Mouse (Mus musculus) intestine, embryonic 14.5 days (tissue): ENCODE measurements at regions not wholly inside any gene's neighbourhood (a gene's known extent, or its start where the extent isn't known, plus 50 kb on each side); places are given as distances from the start of the nearest gene placed in this dataset.
A peak's percentile ranks its signal among the peaks of the same experiment; 100 is the strongest.

Source experiments
- ATAC-seq: fragments of 200-750 bp; cut with Nextera tagmentation; replicated peaks from 2 replicates; pipeline ENCODE4 v1.8.0; 2017; ENCODE audit warnings: low read depth, moderate number of reproducible peaks, moderate TSS enrichment, moderate library complexity; ENCODE audit not compliant: low FRiP score, low TSS enrichment
- DNase-seq: peaks from one replicate; pipeline ENCODE4 v3.0.0-alpha.2; 2018; ENCODE audit warnings: low spot score
- H3K27ac ChIP-seq: fragments of 300-500 bp; sonication (generic); 2 replicates; pipeline ENCODE4 v1.5.1; 2014; ENCODE audit warnings: low read depth, mild to moderate bottlenecking, control low read depth
- H3K27me3 ChIP-seq: fragments of 300-500 bp; sonication (generic); replicated peaks from 2 replicates; pipeline ENCODE4 v1.6.1; 2014; ENCODE audit warnings: low read length, control low read depth; ENCODE audit not compliant: control insufficient read depth, insufficient read depth
- H3K36me3 ChIP-seq: fragments of 300-500 bp; sonication (generic); 2 replicates; pipeline ENCODE4 v1.6.1; 2014; ENCODE audit warnings: low read length, control low read depth; ENCODE audit not compliant: control insufficient read depth, insufficient read depth
- H3K4me1 ChIP-seq: fragments of 300-500 bp; sonication (generic); replicated peaks from 2 replicates; pipeline ENCODE4 v1.6.1; 2014; ENCODE audit warnings: low read length, control low read depth, mixed read lengths; ENCODE audit not compliant: control insufficient read depth, insufficient read depth
- H3K4me2 ChIP-seq: fragments of 300-500 bp; sonication (generic); 2 replicates; pipeline ENCODE4 v1.6.1; 2014; ENCODE audit warnings: low read length
- H3K4me3 ChIP-seq: fragments of 300-500 bp; sonication (generic); 2 replicates; pipeline ENCODE4 v1.5.1; 2014; ENCODE audit warnings: low read depth, low read length, control low read depth, mixed read lengths
- H3K9ac ChIP-seq: fragments of 300-500 bp; sonication (generic); 2 replicates; pipeline ENCODE4 v1.6.1; 2014; ENCODE audit warnings: mild to moderate bottlenecking, low read length
- H3K9me3 ChIP-seq: fragments of 300-500 bp; sonication (generic); 2 replicates; pipeline ENCODE4 v1.6.1; 2016; ENCODE audit warnings: low read length, control low read depth; ENCODE audit not compliant: control insufficient read depth
- WGBS: fragments of 180-500 bp; shearing (Covaris S2); extraction: QIAGEN DNeasy Blood & Tissue Kit; methylation state at CpG from one replicate; pipeline ENCODE4 v1.1.7; 2014; 5-methylcytosine and 5-hydroxymethylcytosine counted together

DNA sequence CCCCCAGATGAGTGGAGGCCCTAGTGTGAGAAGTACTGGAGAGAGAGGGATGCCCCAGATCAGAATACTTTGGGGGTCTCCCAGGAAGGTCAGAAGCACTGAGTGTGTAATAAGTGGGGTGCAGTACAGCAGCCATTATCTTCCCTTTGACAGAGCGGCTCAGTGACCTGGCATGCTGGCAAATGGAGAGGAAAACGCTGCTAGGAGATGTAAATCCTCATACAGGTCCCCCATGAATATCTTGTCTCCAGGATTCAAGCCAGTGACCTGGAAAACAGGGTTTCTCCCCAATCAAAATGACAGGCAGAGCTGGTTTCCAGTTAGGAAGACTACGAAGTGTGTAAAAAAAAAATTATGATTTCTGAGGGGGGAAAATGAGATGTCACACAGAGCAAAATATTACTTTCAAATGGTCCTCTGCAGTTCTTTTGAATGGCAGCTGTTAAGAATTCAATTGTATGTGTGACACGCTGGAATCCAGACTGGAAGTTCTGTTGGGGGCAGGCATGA is 299.0 kb upstream of the Itga1 start:
- no peak overlapping the region for H3K4me2 ChIP-seq
- H3K36me3 ChIP-seq = no peaks in the 10 kb centered on the region
- H3K27ac ChIP-seq = no peak overlapping the region
- H3K4me3 ChIP-seq = no peak overlapping the region
- H3K4me1 ChIP-seq = no peaks in the 10 kb centered on the region
- no peak overlapping the region for H3K9ac ChIP-seq
- WGBS = 72% methylated on average over 4 of the region's 4 CpGs
- no peak for ATAC-seq
- DNase-seq = no peak
- H3K27me3 ChIP-seq = no peaks in the 10 kb centered on the region
- H3K9me3 ChIP-seq = no peaks in the 10 kb centered on the region

GRCm38 (mm10) chr13:115379682-115380081 is 277.9 kb upstream of the Itga1 start:
- Histone ChIP-seq H3K9ac (no peak overlapping the region), H3K4me1 (no peaks in the 10 kb centered on the region), H3K4me3 (no peak overlapping the region), H3K4me2 (no peak overlapping the region), H3K27ac (no peak overlapping the region), H3K9me3 (no peaks in the 10 kb centered on the region), H3K36me3 (no peaks in the 10 kb centered on the region), H3K27me3 (no peaks in the 10 kb centered on the region)
- WGBS = 66% methylated on average over 3 of the region's 3 CpGs
- DNase-seq = no peak
- no peak for ATAC-seq

- no peak overlapping the region for H3K4me2 ChIP-seq
- H3K9ac ChIP-seq = no peak overlapping the region
- H3K27me3 ChIP-seq = no peaks in the 10 kb centered on the region
- no peak overlapping the region for H3K4me3 ChIP-seq
- H3K9me3 ChIP-seq = no peaks in the 10 kb centered on the region
- WGBS = 71% methylated on average over 16 of the region's 16 CpGs
- DNase-seq (no peak), ATAC-seq (no peak)
- no peak overlapping the region for H3K27ac ChIP-seq
- no peaks in the 10 kb centered on the region for H3K36me3 ChIP-seq
- no peaks in the 10 kb centered on the region for H3K4me1 ChIP-seq
Measured at GRCm38 (mm10) chr13:115376180-115376880, 274.6 kb upstream of the Itga1 start.

DNA sequence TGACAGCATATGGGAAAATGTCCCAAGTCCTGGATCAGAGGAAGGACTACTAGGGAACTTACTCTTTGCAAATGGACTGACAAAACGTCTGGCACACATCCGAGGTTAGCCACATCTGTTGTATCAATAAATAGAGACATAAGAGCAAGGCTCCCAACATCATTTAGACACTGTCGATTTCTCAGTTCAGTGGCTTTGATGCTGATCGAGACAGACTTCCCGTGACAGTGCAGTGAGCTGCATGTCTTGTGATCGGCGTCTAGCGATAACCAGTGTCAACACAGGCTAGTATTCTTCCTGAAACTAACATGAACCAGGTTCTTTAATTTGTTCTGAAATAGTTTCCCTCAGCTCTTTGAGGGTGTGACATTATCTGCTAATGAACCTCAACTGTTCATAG is 259.7 kb upstream of the Itga1 start:
- 83% methylated on average over 8 of the region's 8 CpGs for WGBS
- ATAC-seq (no peak), DNase-seq (no peak)

GRCm38 (mm10) chr13:115347022-115347398 is 245.2 kb upstream of the Itga1 start:
- 57% methylated on average over 6 of the region's 6 CpGs for WGBS
- Histone ChIP-seq H3K4me1 (0 out of 2 replicates have a peak, but pooled peaks cover 3% of the 10 kb centered on the region), H3K4me2 (peak overlapping the region; percentile 48), H3K9ac (no peak overlapping the region), H3K36me3 (no peaks in the 10 kb centered on the region), H3K4me3 (peak overlapping the region; percentile 2; the same call in 1 of the 2 replicates), H3K9me3 (no peaks in the 10 kb centered on the region), H3K27ac (no peak overlapping the region), H3K27me3 (no peaks in the 10 kb centered on the region)
- ATAC-seq (no peak), DNase-seq (no peak)

More for the DNA sequence above, 259.7 kb upstream of the Itga1 start:
- H3K4me1 ChIP-seq = no peaks in the 10 kb centered on the region
- H3K9ac ChIP-seq = no peak overlapping the region
- H3K27ac ChIP-seq = no peak overlapping the region
- no peak overlapping the region for H3K4me3 ChIP-seq
- no peaks in the 10 kb centered on the region for H3K27me3 ChIP-seq
- H3K9me3 ChIP-seq = no peaks in the 10 kb centered on the region
- H3K4me2 ChIP-seq = no peak overlapping the region
- no peaks in the 10 kb centered on the region for H3K36me3 ChIP-seq

GRCm38 (mm10) chr13:115346115-115347021 is 244.6 kb upstream of the Itga1 start:
- H3K27ac ChIP-seq = no peak overlapping the region
- peak; percentile 54 for DNase-seq
- no peaks in the 10 kb centered on the region for H3K27me3 ChIP-seq
- H3K4me1 ChIP-seq = 0 out of 2 replicates have a peak, but pooled peaks cover 3% of the 10 kb centered on the region
- peak; percentile 40; the same call in 1 of the 2 replicates for ATAC-seq
- H3K9ac ChIP-seq = no peak overlapping the region
- no peaks in the 10 kb centered on the region for H3K9me3 ChIP-seq
- no peaks in the 10 kb centered on the region for H3K36me3 ChIP-seq
- WGBS = 25% methylated on average over 20 of the region's 20 CpGs
- peak overlapping the region; percentile 48 for H3K4me2 ChIP-seq
- peak overlapping the region; percentile 2; the same call in 1 of the 2 replicates for H3K4me3 ChIP-seq

DNA sequence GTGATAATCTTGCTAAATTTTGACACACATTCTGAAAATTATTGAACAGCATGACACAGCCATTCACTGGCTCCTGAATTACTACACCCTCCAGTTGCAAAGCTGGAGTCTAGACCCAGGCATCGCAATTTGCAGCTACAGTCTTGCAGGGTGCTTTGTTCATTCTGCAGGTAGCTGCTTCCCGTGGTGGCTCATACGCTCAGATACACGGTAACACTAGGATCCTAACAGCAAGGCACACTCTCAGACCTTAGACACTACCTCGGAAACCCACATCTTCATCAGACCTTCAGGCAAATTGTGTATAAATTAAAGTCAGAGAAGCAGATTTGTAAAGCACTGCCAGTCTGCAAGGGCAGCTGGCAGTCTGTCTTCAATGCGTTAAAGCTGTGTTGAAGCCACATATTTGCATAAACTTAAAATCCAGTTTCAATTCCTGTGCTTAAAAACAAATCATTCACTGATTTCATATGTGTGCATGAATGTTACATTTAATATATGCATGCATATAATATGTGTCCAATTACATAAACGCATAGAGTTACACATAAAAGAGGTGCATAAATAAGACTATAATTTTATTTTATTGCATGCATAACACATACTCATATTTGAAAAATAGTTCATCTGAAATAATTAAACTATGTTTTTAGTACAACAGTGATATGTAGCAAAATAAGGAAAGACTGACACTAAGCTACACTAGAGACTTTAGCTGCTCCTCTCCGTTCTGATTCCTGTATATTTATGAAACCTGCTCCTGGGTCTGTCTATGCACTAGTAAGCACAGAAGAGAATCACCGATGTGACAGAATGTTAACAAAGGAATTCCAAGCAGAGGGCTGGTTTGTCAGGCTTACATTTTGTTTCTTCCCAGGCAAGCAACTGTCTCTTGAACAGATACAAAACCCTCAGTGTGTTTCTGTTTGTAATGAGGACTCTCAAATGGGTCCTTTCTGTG is 227.5 kb upstream of the Itga1 start:
- no peaks in the 10 kb centered on the region for H3K9me3 ChIP-seq
- DNase-seq (no peak), ATAC-seq (no peak)
- H3K36me3 ChIP-seq = no peaks in the 10 kb centered on the region
- no peak overlapping the region for H3K27ac ChIP-seq
- no peaks in the 10 kb centered on the region for H3K4me1 ChIP-seq
- H3K27me3 ChIP-seq = no peaks in the 10 kb centered on the region
- WGBS = 67% methylated on average over 9 of the region's 9 CpGs
- no peak overlapping the region for H3K4me2 ChIP-seq
- no peak overlapping the region for H3K9ac ChIP-seq
- H3K4me3 ChIP-seq = no peak overlapping the region

- Histone ChIP-seq H3K4me3 (no peak overlapping the region), H3K27ac (no peak overlapping the region), H3K4me1 (no peaks in the 10 kb centered on the region), H3K36me3 (no peaks in the 10 kb centered on the region), H3K9me3 (no peaks in the 10 kb centered on the region), H3K4me2 (no peak overlapping the region), H3K9ac (no peak overlapping the region), H3K27me3 (no peaks in the 10 kb centered on the region)
- DNase-seq (no peak), ATAC-seq (no peak)
- 75% methylated on average over 2 of the region's 2 CpGs for WGBS
Measured at GRCm38 (mm10) chr13:115326294-115326693, 224.5 kb upstream of the Itga1 start.
